Mouse (Mus musculus) skeletal muscle tissue, adult 2 months (tissue): ENCODE measurements around the gene S1pr5.
"Not testable (repeated sequence)": the region's sequence is repeated elsewhere in the genome, so short reads cannot be mapped to it uniquely, and the experiment has no call there.

Source experiments
- DNase-seq: peaks from one replicate; pipeline ENCODE4 v3.0.0-alpha.2; 2012; ENCODE audit warnings: low read depth, low spot score

S1pr5 gene

GRCm38 (mm10) chr9:21248326-21248725 lies at the start of gene S1pr5:
TSS of gene S1pr5 (minus strand) at chr9:21248443.
- no peak for DNase-seq

- DNase-seq = no peak
Observed at GRCm38 (mm10) chr9:21292271-21292670, 44.0 kb upstream of the S1pr5 start.

GRCm38 (mm10) chr9:21291868-21292267 lies 43.6 kb upstream of the S1pr5 start:
- DNase-seq = not testable (repeated sequence)

- peak; percentile 100 for DNase-seq
Observed at GRCm38 (mm10) chr9:21291022-21291787, 43.0 kb upstream of the S1pr5 start, which contains the start of gene Cdkn2d. TSS of gene Cdkn2d (minus strand) at chr9:21291407.

DNA sequence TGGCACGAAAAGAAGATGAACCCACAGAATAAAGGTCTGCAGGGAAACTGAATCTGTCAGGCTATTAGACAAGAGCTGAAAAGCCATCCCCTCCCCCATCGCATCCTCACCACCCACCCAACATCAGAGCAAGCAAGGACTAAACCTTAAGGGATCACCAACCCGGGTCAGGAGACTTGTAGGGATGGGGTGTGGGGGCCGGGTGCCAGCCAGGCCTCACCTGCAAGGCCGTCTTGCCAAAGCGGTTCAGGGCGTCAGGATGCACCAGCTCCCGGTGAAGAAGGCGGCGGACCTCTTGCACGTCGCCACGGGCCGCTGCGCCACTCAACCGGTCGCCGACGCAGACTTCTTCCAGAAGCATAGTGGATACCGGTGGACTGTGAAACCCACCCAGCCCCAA lies 42.3 kb upstream of the S1pr5 start:
- DNase-seq = no peak

GRCm38 (mm10) chr9:21289337-21289671 lies 41.1 kb upstream of the S1pr5 start:
- DNase-seq = no peak

GRCm38 (mm10) chr9:21288404-21289336 lies 40.4 kb upstream of the S1pr5 start:
- DNase-seq = no peak

DNA sequence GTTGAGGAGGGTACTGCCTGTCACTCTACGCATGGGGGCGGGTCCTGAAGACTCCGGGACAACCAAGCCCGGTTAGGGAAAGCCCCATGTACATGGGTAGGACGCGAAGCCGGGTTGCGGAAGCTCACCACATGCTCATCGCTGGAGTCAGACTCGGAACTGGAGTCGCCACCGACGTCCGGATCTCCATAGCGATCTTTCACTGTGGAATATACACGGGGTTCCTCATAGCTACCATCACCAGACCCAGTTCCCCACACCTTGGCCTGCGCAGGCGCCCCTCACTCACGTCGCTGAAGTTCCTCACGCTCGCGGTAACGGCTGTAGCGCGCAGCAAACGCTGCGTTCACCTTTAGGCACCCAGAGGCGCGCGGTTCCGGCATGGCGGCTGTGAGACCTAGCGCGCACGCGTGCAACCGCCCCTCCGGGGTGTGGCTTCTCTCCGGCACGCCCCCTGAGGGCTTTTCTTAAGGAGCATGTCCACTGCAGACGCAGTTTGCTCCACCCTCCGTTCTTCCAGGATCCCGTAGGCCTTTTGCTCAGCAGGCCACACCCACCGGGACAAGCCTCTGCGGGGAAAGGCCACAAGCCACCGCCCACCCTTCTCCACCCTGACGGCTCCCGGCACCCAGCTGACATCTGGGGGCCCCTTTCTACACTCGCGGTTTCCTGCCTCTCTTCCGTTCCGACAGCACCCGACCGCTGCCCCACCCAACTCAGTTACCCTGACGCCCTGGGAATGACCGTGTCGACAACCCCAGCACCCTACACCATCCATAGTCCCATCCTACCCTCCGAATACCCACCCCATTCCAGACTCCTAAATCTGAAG lies 39.5 kb upstream of the S1pr5 start, which contains the start of gene Kri1:
Kri1 (minus strand) TSS at position 399 of the 832 bp plus-strand sequence.
- peak; percentile 98 for DNase-seq

DNA sequence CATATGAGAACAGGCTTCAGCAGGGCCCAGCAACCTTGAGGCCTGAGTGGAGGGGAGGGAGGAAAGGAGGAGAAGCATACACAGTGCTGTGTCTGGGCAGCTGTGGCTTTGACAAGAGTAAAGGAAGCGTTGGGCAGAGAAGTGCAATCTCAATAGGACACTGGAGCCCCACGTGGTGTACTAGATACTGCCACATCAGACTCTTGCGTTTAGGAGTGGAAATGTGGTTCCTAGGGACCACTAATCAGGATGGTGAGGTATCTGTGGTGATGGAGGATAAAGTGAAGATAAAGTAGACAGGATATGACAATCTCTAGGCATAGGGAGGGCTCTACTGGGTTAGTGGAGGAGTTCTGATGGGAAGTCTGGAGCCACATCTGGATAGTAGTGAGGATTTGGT lies 38.5 kb upstream of the S1pr5 start:
- no peak for DNase-seq

GRCm38 (mm10) chr9:21283994-21284393 lies 35.8 kb upstream of the S1pr5 start:
- DNase-seq = no peak

GRCm38 (mm10) chr9:21283591-21283990 lies 35.3 kb upstream of the S1pr5 start:
- DNase-seq = no peak

- no peak for DNase-seq
Observed at GRCm38 (mm10) chr9:21277776-21278175, 29.5 kb upstream of the S1pr5 start.

- DNase-seq = no peak
Observed at GRCm38 (mm10) chr9:21276307-21276706, 28.1 kb upstream of the S1pr5 start.

DNA sequence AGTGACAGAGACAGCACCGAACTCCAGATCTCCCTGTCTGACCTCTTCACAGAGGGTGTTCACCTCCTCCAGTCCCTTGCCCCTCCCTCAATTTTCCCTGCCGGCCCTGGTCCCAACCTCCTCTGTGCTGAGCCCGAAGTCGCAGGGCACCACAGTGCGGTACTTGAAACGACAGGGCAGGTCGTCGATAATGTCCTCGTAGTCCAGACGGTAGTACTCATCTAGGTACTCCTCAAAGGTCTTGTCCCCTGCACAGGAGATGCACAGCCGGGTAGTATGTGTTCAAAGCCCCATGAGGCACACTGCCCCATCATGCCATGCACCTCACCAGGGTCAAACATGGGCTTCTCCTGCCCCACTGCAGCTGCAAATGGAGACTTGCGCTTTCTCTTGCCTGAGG lies 27.5 kb upstream of the S1pr5 start:
- DNase-seq = no peak

DNA sequence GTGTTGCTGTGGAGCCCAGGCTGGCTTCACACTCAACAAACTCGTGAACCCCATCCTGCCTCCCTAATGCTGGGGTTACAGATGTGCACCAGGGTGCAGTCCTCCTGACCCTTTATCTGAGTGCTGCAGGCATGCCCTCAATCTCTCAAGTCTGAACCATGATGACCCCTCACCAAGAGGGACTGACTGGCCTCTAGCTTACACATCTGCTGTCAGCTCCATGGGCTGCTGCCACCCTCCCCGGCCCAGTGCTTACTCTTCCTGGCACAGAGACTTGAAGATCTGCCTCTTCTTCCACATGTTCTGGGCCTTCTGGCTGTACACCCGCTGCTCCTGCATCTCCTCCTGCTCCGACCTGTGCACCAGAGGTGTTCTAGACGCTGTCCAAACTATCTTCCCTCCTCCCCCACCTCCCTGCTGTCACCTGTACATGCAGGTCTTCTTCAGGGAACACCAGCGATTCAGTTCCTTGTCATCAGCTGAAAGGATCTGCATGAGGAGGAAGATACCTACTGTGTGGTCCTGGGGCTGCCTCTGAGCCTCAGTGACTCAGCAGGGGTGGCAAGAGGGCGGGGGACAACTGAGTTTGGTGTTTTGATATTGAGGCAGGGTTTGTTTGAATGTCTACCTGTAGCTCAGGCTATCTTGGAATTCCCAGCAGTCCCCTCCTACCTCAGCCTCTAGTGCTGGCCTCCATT lies 26.9 kb upstream of the S1pr5 start:
- no peak for DNase-seq

DNA sequence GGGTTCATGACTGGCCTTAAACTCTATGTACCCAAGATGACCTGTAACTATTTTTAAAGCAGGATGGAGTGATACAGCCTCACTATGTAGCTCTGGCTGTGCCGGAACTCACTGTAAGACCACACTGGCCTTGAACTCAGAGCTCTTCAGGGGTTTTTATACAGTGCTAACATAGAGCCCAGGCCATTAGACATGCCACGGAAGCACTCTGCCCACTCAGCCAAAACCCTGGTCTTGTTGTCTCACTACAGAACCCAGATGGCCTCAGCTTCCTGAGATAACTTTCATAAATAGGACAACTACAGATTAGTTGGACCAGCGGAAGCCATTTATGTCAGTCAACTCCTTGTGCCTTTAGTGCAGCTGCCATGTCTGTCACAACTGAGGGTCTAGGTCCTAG lies 26.1 kb upstream of the S1pr5 start:
- no peak for DNase-seq

- DNase-seq = no peak
Observed at GRCm38 (mm10) chr9:21273520-21274228, 25.4 kb upstream of the S1pr5 start.

DNA sequence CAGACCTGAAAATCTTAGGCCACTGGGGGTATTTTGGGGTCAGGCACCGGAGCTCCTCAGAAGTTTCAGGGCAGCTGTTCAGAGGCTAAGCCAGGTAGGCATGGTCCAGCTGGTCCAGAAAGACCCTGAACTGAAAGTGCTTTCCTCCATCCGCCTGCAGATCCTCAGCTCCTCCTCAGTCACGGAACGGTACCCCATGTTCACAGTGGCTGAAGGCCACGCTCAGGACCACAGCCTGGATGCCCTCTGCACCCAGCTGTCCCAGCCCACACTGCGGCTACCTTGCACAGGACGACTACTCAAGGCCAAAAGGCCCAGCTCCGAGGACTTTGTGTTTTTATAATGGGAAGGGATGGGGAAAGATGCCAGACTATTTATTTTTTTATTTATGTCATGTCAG lies 24.9 kb upstream of the S1pr5 start:
- no peak for DNase-seq

DNA sequence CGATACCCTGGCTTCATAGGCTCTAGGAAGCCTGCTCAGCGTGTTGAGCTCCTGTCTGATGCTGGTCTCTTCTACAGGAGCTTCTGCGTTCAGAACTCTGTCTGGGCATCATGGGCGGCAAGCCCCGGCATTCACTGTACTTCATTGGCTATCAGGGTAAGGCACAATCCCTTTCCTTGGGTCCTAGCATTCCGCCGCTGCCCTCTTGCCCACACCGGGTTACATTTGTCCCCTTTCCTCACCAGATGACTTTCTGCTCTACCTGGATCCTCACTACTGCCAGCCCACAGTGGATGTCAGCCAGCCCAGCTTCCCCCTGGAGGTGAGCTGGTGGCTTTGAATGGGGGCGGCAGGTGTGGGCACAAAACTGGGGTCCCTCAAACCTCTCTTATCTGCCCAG lies 24.1 kb upstream of the S1pr5 start:
- no peak for DNase-seq

- not testable (repeated sequence) for DNase-seq
Observed at GRCm38 (mm10) chr9:21269590-21269989, 21.3 kb upstream of the S1pr5 start.
